Mouse (Mus musculus): ENCODE measurements around the gene Csdc2.
"Not testable (repeated sequence)": the region's sequence is repeated elsewhere in the genome, so short reads cannot be mapped to it uniquely, and the experiment has no call there.

Csdc2 gene

GRCm38 (mm10) chr15:81936679-81937078 lies at the start of gene Csdc2:
TSS of gene Csdc2 (plus strand) at chr15:81936759.
- no peak for DNase-seq (ENCODE audit: low spot score in 2 of 2)

- no peak for DNase-seq (ENCODE audit: low spot score in 2 of 2)
Observed at GRCm38 (mm10) chr15:81886795-81887550, 49.6 kb upstream of the Csdc2 start.

- no peak for DNase-seq (ENCODE audit: low spot score in 2 of 2)
Observed at GRCm38 (mm10) chr15:81889175-81889574, 47.4 kb upstream of the Csdc2 start.

GRCm38 (mm10) chr15:81891140-81891802 lies 45.3 kb upstream of the Csdc2 start:
- DNase-seq (ENCODE audit: low spot score in 2 of 2) = no peak

- DNase-seq (ENCODE audit: low spot score in 2 of 2) = peak; percentile 16 to 35
Observed at GRCm38 (mm10) chr15:81891822-81892580, 44.6 kb upstream of the Csdc2 start.

- DNase-seq (ENCODE audit: low spot score in 2 of 2) = no peak
Observed at GRCm38 (mm10) chr15:81894002-81894401, 42.6 kb upstream of the Csdc2 start.

GRCm38 (mm10) chr15:81896407-81896806 lies 40.2 kb upstream of the Csdc2 start:
- DNase-seq (ENCODE audit: low spot score in 2 of 2) = no peak

- DNase-seq (ENCODE audit: low spot score in 2 of 2) = no peak
Observed at GRCm38 (mm10) chr15:81897607-81898285, 38.8 kb upstream of the Csdc2 start.

GRCm38 (mm10) chr15:81898751-81899150 lies 37.8 kb upstream of the Csdc2 start:
- DNase-seq (ENCODE audit: low spot score in 2 of 2) = no peak

GRCm38 (mm10) chr15:81904939-81905338 lies 31.6 kb upstream of the Csdc2 start:
- peak; percentile 47 to 67 for DNase-seq (ENCODE audit: low spot score in 2 of 2)

GRCm38 (mm10) chr15:81907953-81908352 lies 28.6 kb upstream of the Csdc2 start:
- DNase-seq (ENCODE audit: low spot score in 2 of 2) = no peak

GRCm38 (mm10) chr15:81908767-81909166 lies 27.8 kb upstream of the Csdc2 start:
- DNase-seq (ENCODE audit: low spot score in 2 of 2) = not testable (repeated sequence)

GRCm38 (mm10) chr15:81912498-81912897 lies 24.1 kb upstream of the Csdc2 start:
- DNase-seq (ENCODE audit: low spot score in 2 of 2) = no peak

- DNase-seq (ENCODE audit: low spot score in 2 of 2) = no peak
Observed at GRCm38 (mm10) chr15:81914668-81915067, 21.9 kb upstream of the Csdc2 start.

GRCm38 (mm10) chr15:81915663-81916062 lies 20.9 kb upstream of the Csdc2 start:
- DNase-seq (ENCODE audit: low spot score in 2 of 2) = no peak

GRCm38 (mm10) chr15:81917201-81917600 lies 19.4 kb upstream of the Csdc2 start:
- no peak for DNase-seq (ENCODE audit: low spot score in 2 of 2)

GRCm38 (mm10) chr15:81917621-81918463 lies 18.7 kb upstream of the Csdc2 start:
- DNase-seq (ENCODE audit: low spot score in 2 of 2) = peak; percentile 58 to 69

- no peak for DNase-seq (ENCODE audit: low spot score in 2 of 2)
Observed at GRCm38 (mm10) chr15:81919062-81919461, 17.5 kb upstream of the Csdc2 start.

- DNase-seq (ENCODE audit: low spot score in 2 of 2) = no peak
Observed at GRCm38 (mm10) chr15:81920546-81921217, 15.9 kb upstream of the Csdc2 start.

- no peak for DNase-seq (ENCODE audit: low spot score in 2 of 2)
Observed at GRCm38 (mm10) chr15:81921255-81921654, 15.3 kb upstream of the Csdc2 start.
